Mouse (Mus musculus) CH12.LX (cell line): ENCODE results near the gene Peli1. TPM values are rescaled to one million over a fixed set of nuclear protein-coding genes. Genes with fewer than 3 reads are reported as not detected.

Experiments used
- DNase-seq: peaks from one replicate; pipeline ENCODE4 v3.0.0-alpha.2; 2013; ENCODE audit errors: extremely low read depth
- H3K27ac ChIP-seq: 2 replicates; pipeline ENCODE4 v1.5.1; 2012; ENCODE audit warnings: low read depth, mild to moderate bottlenecking, control low read depth, moderate library complexity; ENCODE audit not compliant: insufficient read depth
- H3K27me3 ChIP-seq: replicated peaks from 2 replicates; pipeline ENCODE3; 2012; ENCODE audit warnings: inconsistent platforms
- H3K36me3 ChIP-seq, 2 experiments: replicated peaks in 1 of 2; 2 replicates each; pipeline versions ENCODE3 to v1.6.1; 2012; ENCODE audit warnings: inconsistent platforms in 1 of 2, low read length in 1 of 2, mild to moderate bottlenecking in 1 of 2, mixed read lengths in 1 of 2, moderate library complexity in 1 of 2; ENCODE audit not compliant: control insufficient read depth in 1 of 2, insufficient read depth in 1 of 2
- H3K4me1 ChIP-seq, 2 experiments: 2 replicates each; pipeline ENCODE4 v1.6.1; 2012; ENCODE audit warnings: inconsistent platforms in 1 of 2, moderate library complexity in 1 of 2; ENCODE audit not compliant: insufficient read depth in 2 of 2, control insufficient read depth in 1 of 2
- H3K4me2 ChIP-seq: 2 replicates; pipeline ENCODE4 v1.6.1; 2012; ENCODE audit warnings: low read depth, mild to moderate bottlenecking, control low read depth; ENCODE audit not compliant: poor library complexity, insufficient read depth, severe bottlenecking
- H3K4me3 ChIP-seq, 3 experiments: fragments of 150-350 bp in 1 of 3; sonication (generic) in 1 of 3; replicated peaks in 1 of 3; 2 replicates each; pipeline versions ENCODE3 to v1.5.1; 2011 to 2012; ENCODE audit warnings: low read depth in 2 of 3, low read length in 2 of 3, mild to moderate bottlenecking in 2 of 3, moderate library complexity in 2 of 3, control low read depth in 1 of 3, improper control_type of control experiment in 1 of 3, inconsistent platforms in 1 of 3, mixed read lengths in 1 of 3; ENCODE audit not compliant: poor library complexity in 1 of 3
- H3K79me2 ChIP-seq: replicated peaks from 2 replicates; pipeline ENCODE4 v1.6.1; 2012; ENCODE audit warnings: mild to moderate bottlenecking, moderate library complexity; ENCODE audit not compliant: control insufficient read depth, poor library complexity, insufficient read depth, severe bottlenecking; ENCODE audit errors: extremely low read depth
- H3K9ac ChIP-seq: 2 replicates; pipeline ENCODE4 v1.6.1; 2012; ENCODE audit warnings: low read depth, mild to moderate bottlenecking, control low read depth, moderate library complexity; ENCODE audit not compliant: insufficient read depth
- H3K9me3 ChIP-seq: replicated peaks from 2 replicates; pipeline ENCODE3; 2012; ENCODE audit warnings: low read length, inconsistent platforms, mixed read lengths
- CHD1 ChIP-seq: IDR thresholded peaks from 2 replicates; pipeline ENCODE4 v1.6.1; 2012; ENCODE audit warnings: low read depth, low read length, improper control_type of control experiment, inconsistent platforms
- E2F4 ChIP-seq: IDR thresholded peaks from 2 replicates; pipeline ENCODE4 v1.6.1; 2011; ENCODE audit warnings: low read depth, low read length, improper control_type of control experiment; ENCODE audit not compliant: insufficient replicate concordance
- ELF1 ChIP-seq: IDR thresholded peaks from 2 replicates; pipeline ENCODE4 v1.6.1; 2014; ENCODE audit warnings: low read depth, mild to moderate bottlenecking, inconsistent platforms, low read length, improper control_type of control experiment
- EP300 ChIP-seq: IDR thresholded peaks from 2 replicates; pipeline ENCODE4 v1.6.1; 2011; ENCODE audit warnings: low read length, improper control_type of control experiment
- IRF4 ChIP-seq: IDR thresholded peaks from 2 replicates; pipeline ENCODE4 v1.6.1; 2014; ENCODE audit warnings: low read depth, mild to moderate bottlenecking, inconsistent platforms, low read length, improper control_type of control experiment
- JUN ChIP-seq: IDR thresholded peaks from 2 replicates; pipeline ENCODE4 v1.6.1; 2011; ENCODE audit warnings: low read depth, mild to moderate bottlenecking, low read length, improper control_type of control experiment, moderate library complexity; ENCODE audit not compliant: insufficient read depth
- JUND ChIP-seq: conservative IDR thresholded peaks from 2 replicates; pipeline ENCODE4 v1.6.1; 2011; ENCODE audit warnings: low read depth, low read length, improper control_type of control experiment
- MAFK ChIP-seq: IDR thresholded peaks from 2 replicates; pipeline ENCODE4 v1.6.1; 2011; ENCODE audit warnings: low read length, improper control_type of control experiment; ENCODE audit not compliant: insufficient replicate concordance
- MAX ChIP-seq: IDR thresholded peaks from 2 replicates; pipeline ENCODE4 v1.6.1; 2011; ENCODE audit warnings: low read length, improper control_type of control experiment
- MEF2A ChIP-seq: IDR thresholded peaks from 2 replicates; pipeline ENCODE4 v1.6.1; 2014; ENCODE audit warnings: low read depth, mild to moderate bottlenecking, inconsistent platforms, low read length, improper control_type of control experiment, borderline replicate concordance
- MXI1 ChIP-seq: IDR thresholded peaks from 2 replicates; pipeline ENCODE4 v1.6.1; 2011; ENCODE audit warnings: mild to moderate bottlenecking, low read depth, low read length, improper control_type of control experiment
- MYC ChIP-seq: IDR thresholded peaks from 2 replicates; pipeline ENCODE4 v1.6.1; 2011; ENCODE audit warnings: low read depth, mild to moderate bottlenecking, improper control_type of control experiment, low read length
- POLR2A ChIP-seq: IDR thresholded peaks from 2 replicates; pipeline ENCODE4 v1.6.1; 2011; ENCODE audit warnings: low read depth, mild to moderate bottlenecking, improper control_type of control experiment, low read length
- POLR2AphosphoS2 ChIP-seq: IDR thresholded peaks from 2 replicates; pipeline ENCODE4 v1.6.1; 2011; ENCODE audit warnings: low read depth, low read length, improper control_type of control experiment
- TBP ChIP-seq: conservative IDR thresholded peaks from 2 replicates; pipeline ENCODE4 v1.6.1; 2011; ENCODE audit warnings: low read depth, low read length, improper control_type of control experiment
- TCF12 ChIP-seq: IDR thresholded peaks from 2 replicates; pipeline ENCODE4 v1.6.1; 2014; ENCODE audit warnings: low read depth, mild to moderate bottlenecking, inconsistent platforms, low read length, improper control_type of control experiment
- UBTF ChIP-seq: IDR thresholded peaks from 2 replicates; pipeline ENCODE4 v1.6.1; 2012; ENCODE audit warnings: low read depth, mild to moderate bottlenecking, inconsistent platforms, low read length, improper control_type of control experiment, moderate library complexity
- USF1 ChIP-seq: IDR thresholded peaks from 2 replicates; pipeline ENCODE4 v1.6.1; 2014; ENCODE audit warnings: low read depth, mild to moderate bottlenecking, inconsistent platforms, low read length, improper control_type of control experiment
- USF2 ChIP-seq: conservative IDR thresholded peaks from 2 replicates; pipeline ENCODE4 v1.6.1; 2011; ENCODE audit warnings: low read depth, low read length, improper control_type of control experiment
- ZKSCAN1 ChIP-seq: IDR thresholded peaks from 2 replicates; pipeline ENCODE4 v1.6.1; 2012; ENCODE audit warnings: low read depth, inconsistent platforms, low read length, improper control_type of control experiment, borderline replicate concordance
- ZMIZ1 ChIP-seq: IDR thresholded peaks from 2 replicates; pipeline ENCODE4 v1.6.1; 2012; ENCODE audit warnings: low read depth, mild to moderate bottlenecking, inconsistent platforms, low read length, improper control_type of control experiment
- ZNF384 ChIP-seq: IDR thresholded peaks from 2 replicates; pipeline ENCODE4 v1.6.1; 2012; ENCODE audit warnings: low read depth, low read length, improper control_type of control experiment, inconsistent platforms
- dilution Hi-C: fragments of 300-500 bp; cut with MboI; formaldehyde crosslinking; loops from 2 replicates; pipeline ENCODE4 v1.14.3; 2020; ENCODE audit warnings: low sequenced_read_pairs; ENCODE audit not compliant: extremely low pct_unique_long_range_greater_than_20kb, extremely low pct_ligation_motif_present
- in situ Hi-C: fragments of 300-500 bp; cut with MboI; formaldehyde crosslinking; loops from 3 replicates; pipeline ENCODE4 v1.14.3; 2019; ENCODE audit warnings: low sequenced_read_pairs, low pct_ligation_motif_present, low pct_unique_long_range_greater_than_20kb, mixed read lengths
- polyA plus RNA-seq: library from polyadenylated mRNA; unstranded; fragments of >175 nt; gene quantifications from 2 replicates; pipeline ENCODE4 v1.2.1, GENCODE M21; 2012; ENCODE audit warnings: low read depth; ENCODE audit not compliant: insufficient read length
- total RNA-seq, 2 experiments: library from RNA; depleted of rRNA; stranded (reverse); fragments of 300-350 nt in 1 of 2; fragments of >200 nt in 1 of 2; gene quantifications; 2 replicates each; pipeline ENCODE4 v1.2.3; 2012 to 2014

Peli1 gene
- total and polyA plus RNA-seq, 3 experiments: 6.7 to 25.9 (median 14.8) TPM

GRCm38 (mm10) chr11:21061431-21061830 lies 29.7 kb upstream of the Peli1 start:
- H3K27ac ChIP-seq: no peak overlapping the region
- H3K4me1 ChIP-seq: 0 out of 4 replicates have a peak, but pooled peaks cover 0 to 2% of the 10 kb centered on the region in 2 experiments
- dilution Hi-C loops (no loop called here), in situ Hi-C loops (no loop called here)
- H3K9me3 ChIP-seq: peaks cover 2% of the 10 kb centered on the region
- DNase-seq: no peak
- no peaks in the 10 kb centered on the region for H3K79me2 ChIP-seq
- no peaks in the 10 kb centered on the region for H3K27me3 ChIP-seq
- TF ChIP-seq IRF4 (no peak), JUND (no peak), EP300 (no peak), MAFK (no peak), ZMIZ1 (no peak), TCF12 (no peak), ZNF384 (no peak), USF2 (no peak), UBTF (no peak), CHD1 (no peak), MYC (no peak), ZKSCAN1 (no peak), ELF1 (no peak), MEF2A (no peak), POLR2AphosphoS2 (no peak), POLR2A (no peak), E2F4 (no peak), TBP (no peak), USF1 (no peak), JUN (no peak)
- TF ChIP-seq, all 38 proteins: peak for 0
- Histone ChIP-seq H3K36me3 (no peaks in the 10 kb centered on the region), H3K9ac (no peak overlapping the region), H3K4me2 (no peak overlapping the region), H3K4me3 (no peak overlapping the region)

- TF ChIP-seq ZMIZ1 (no peak), MXI1 (no peak), MYC (peak; percentile 63; the same call in 1 of the 2 replicates), MAX (peak; percentile 80)
- Histone ChIP-seq H3K79me2 (no peaks in the 10 kb centered on the region), H3K36me3 (no peaks in the 10 kb centered on the region), H3K27ac (no peak overlapping the region), H3K9me3 (no peaks in the 10 kb centered on the region), H3K9ac (no peak overlapping the region), H3K27me3 (no peaks in the 10 kb centered on the region), H3K4me2 (no peak overlapping the region), H3K4me3 (no peak overlapping the region), H3K4me1 (0 out of 4 replicates have a peak, but pooled peaks cover 0 to 2% of the 10 kb centered on the region in 2 experiments)
- no peak for DNase-seq
- dilution Hi-C loops (no loop called here), in situ Hi-C loops (no loop called here)
These were observed 29.0 kb upstream of the Peli1 start for GRCm38 (mm10) chr11:21062071-21062470.
